Mouse (Mus musculus): ENCODE results near the gene Mthfd1l.

DNA sequence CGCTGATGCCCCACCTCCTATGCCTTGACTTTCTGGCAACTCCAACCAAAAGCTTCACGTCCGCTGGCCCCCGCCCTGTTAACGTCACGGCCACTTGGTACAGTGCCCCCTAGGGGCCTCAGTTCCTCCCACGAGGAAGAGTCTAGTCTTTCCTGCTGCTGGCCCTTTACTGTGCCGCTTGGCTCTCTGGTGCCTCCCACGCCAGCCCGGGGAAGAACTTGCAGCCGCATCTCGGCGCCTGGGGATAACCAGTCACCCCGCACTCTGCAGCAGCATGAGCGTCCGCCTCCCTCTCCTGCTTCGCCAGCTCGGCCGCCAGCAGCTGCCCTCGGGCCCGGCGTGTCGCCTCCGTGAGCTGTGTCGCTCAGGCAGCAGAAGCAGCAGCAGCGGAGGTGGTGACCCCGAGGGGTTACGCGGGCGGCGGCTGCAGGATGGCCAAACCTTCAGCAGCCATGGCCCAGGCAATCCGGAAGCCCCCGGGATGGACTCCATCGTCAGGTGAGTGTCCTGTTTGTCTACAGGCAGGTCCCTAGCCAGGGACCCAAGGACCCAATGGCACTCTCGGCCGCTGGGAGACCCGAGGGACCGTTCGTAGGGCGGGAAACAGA is at the start of gene Mthfd1l:
- peak; percentile 34; the same call in 1 of the 2 replicates for TF ChIP-seq CTCF (IDR thresholded peaks at IDR 0.05; ENCODE audit: control insufficient read depth, insufficient read depth, insufficient replicate concordance, low read depth, low read length)
- no peak for TF ChIP-seq POLR2A (IDR thresholded peaks at IDR 0.05; ENCODE audit: control insufficient read depth, low read depth, low read length)
